Mouse (Mus musculus) testis, adult 2 months (tissue): Measurements from ENCODE around the gene Slc25a13.

ENCODE experiments used
- CTCF ChIP-seq: fragments of 200-500 bp; IDR thresholded peaks from 2 replicates; pipeline ENCODE4 v1.5.1; 2012; ENCODE audit warnings: low read depth, mild to moderate bottlenecking, inconsistent platforms, low read length, moderate library complexity; ENCODE audit not compliant: control insufficient read depth, insufficient read depth, insufficient replicate concordance
- POLR2A ChIP-seq: fragments of 200-500 bp; IDR thresholded peaks from 2 replicates; pipeline ENCODE4 v1.6.1; 2012; ENCODE audit warnings: low read depth, mild to moderate bottlenecking, inconsistent platforms, low read length, moderate library complexity; ENCODE audit not compliant: control insufficient read depth

- TF ChIP-seq CTCF: no peak
- TF ChIP-seq POLR2A: no peak
Observed at GRCm38 (mm10) chr6:6016931-6017330, 200.0 kb downstream of the Slc25a13 start.
